ENCODE assay signal across 8 mouse cellular contexts in the genomic region with DNA sequence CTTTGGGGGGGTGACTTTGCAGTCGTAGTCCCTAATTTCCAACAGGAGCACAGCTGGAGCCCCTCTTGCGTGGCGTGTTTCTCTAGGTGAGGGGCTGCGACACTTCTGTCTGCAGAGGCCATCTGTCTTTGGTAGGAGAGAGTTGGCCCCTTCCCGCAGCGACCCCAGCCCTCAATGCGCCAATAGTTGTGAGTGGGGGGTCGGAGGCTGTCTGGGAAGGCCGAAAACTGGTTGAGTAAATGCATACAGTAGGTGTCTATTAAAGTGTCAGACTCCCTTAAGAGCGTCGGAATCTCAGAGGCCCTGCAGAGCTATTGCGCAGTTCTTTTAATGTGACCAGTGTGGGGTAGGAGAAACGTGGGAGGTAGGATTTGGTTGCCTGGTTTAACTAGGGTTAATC. TPM values are rescaled to one million over a fixed set of nuclear protein-coding genes. Genes with fewer than 3 reads are reported as not detected.
DNase-seq lines count a peak whose midpoint lies in the region; ATAC-seq and TF ChIP-seq lines count a peak whose summit lies in the region.
"Had no signal": no experiment of that assay in that cellular context is flagged by ENCODE, and none has a peak within 500 bp of the region (broad histone marks: within the 10 kb centered on the region; RNA-seq: fewer than 3 reads in every experiment).

No protein-coding gene starts in this region.

- DNase-seq in lung, postnatal 0 days (ENCODE audit: low spot score) = no peak
- DNase-seq in lung, postnatal 36 days = no peak
- no peak for DNase-seq in frontal cortex, postnatal 25 days (ENCODE audit: low spot score in 2 of 2)
- DNase-seq: left cerebral cortex, postnatal 4 days had no signal

- H3K9me3 ChIP-seq in lung, postnatal 0 days (ENCODE audit: low read length) = no peaks in the 10 kb centered on the region
- H3K9me3 ChIP-seq in hindbrain, embryonic 13.5 days = no peaks in the 10 kb centered on the region
- H3K9me3 ChIP-seq in liver, embryonic 15.5 days (replicated peaks) = no peaks in the 10 kb centered on the region

- peak overlapping the region; percentile 62 for H3K4me2 ChIP-seq in lung, postnatal 0 days (replicated peaks; ENCODE audit: low read depth, low read length)
- H3K4me2 ChIP-seq in hindbrain, embryonic 13.5 days = peak overlapping the region; percentile 79
- peak overlapping the region; percentile 53 for H3K4me2 ChIP-seq in liver, embryonic 15.5 days

- no peaks in the 10 kb centered on the region for H3K36me3 ChIP-seq in lung, postnatal 0 days (ENCODE audit: insufficient read depth, low read length)
- H3K36me3 ChIP-seq in hindbrain, embryonic 13.5 days = no peaks in the 10 kb centered on the region
- no peaks in the 10 kb centered on the region for H3K36me3 ChIP-seq in liver, embryonic 15.5 days (replicated peaks)

- 31% methylated on average over 13 of the region's 13 CpGs for WGBS in lung, postnatal 0 days
- 12% methylated on average over 13 of the region's 13 CpGs for WGBS in hindbrain, embryonic 13.5 days
- WGBS in liver, embryonic 15.5 days (ENCODE audit: insufficient replicate concordance) = 25% methylated on average over 13 of the region's 13 CpGs

- no peak for TF ChIP-seq CTCF in lung, postnatal 0 days (IDR thresholded peaks at IDR 0.05)

- 0 out of 2 replicates have a peak overlapping the region, but pooled peaks have one; percentile 35 for H3K4me3 ChIP-seq in lung, postnatal 0 days (ENCODE audit: low read depth, low read length)
- H3K4me3 ChIP-seq in hindbrain, embryonic 13.5 days = peak overlapping the region; percentile 48
- peak overlapping the region; percentile 48 for H3K4me3 ChIP-seq in liver, embryonic 15.5 days (replicated peaks)

- H3K27me3 ChIP-seq in lung, postnatal 0 days (replicated peaks; ENCODE audit: insufficient read depth, low read length) = peaks cover 21% of the 10 kb centered on the region; the same call in 1 of the 2 replicates
- H3K27me3 ChIP-seq in hindbrain, embryonic 13.5 days = peaks cover 83% of the 10 kb centered on the region
- H3K27me3 ChIP-seq in liver, embryonic 15.5 days = peaks cover 84% of the 10 kb centered on the region

- ATAC-seq in lung, postnatal 0 days = no peak
- no peak for ATAC-seq in hindbrain, embryonic 13.5 days (ENCODE audit: low FRiP score)
- ATAC-seq in liver, embryonic 15.5 days (ENCODE audit: insufficient read depth) = no peak
- ATAC-seq in erythroid progenitor cell, adult 5-6 weeks (replicated peaks; ENCODE audit: low FRiP score, poor library complexity, severe bottlenecking) = no peak
- ATAC-seq in granulocyte monocyte progenitor cell, adult 5-6 weeks (replicated peaks; ENCODE audit: poor library complexity, severe bottlenecking) = no peak

- no peak for TF ChIP-seq EP300 in lung, postnatal 0 days (IDR thresholded peaks at IDR 0.05)

- H3K4me1 ChIP-seq in lung, postnatal 0 days (ENCODE audit: insufficient read depth, low read depth, low read length) = 0 out of 2 replicates have a peak, but pooled peaks cover 4% of the 10 kb centered on the region
- H3K4me1 ChIP-seq in hindbrain, embryonic 13.5 days (replicated peaks) = peaks cover 77% of the 10 kb centered on the region
- peaks cover 35% of the 10 kb centered on the region for H3K4me1 ChIP-seq in liver, embryonic 15.5 days (replicated peaks)

- no peak overlapping the region for H3K9ac ChIP-seq in lung, postnatal 0 days (replicated peaks; ENCODE audit: low read depth)
- H3K9ac ChIP-seq in hindbrain, embryonic 13.5 days = peak overlapping the region; percentile 75; the same call in 1 of the 2 replicates
- peak overlapping the region; percentile 18; the same call in 1 of the 2 replicates for H3K9ac ChIP-seq in liver, embryonic 15.5 days

- H3K27ac ChIP-seq in lung, postnatal 0 days (ENCODE audit: low read length) = no peak overlapping the region
- H3K27ac ChIP-seq in hindbrain, embryonic 13.5 days = no peak overlapping the region
- 0 out of 2 replicates have a peak overlapping the region, but pooled peaks have one; percentile 38 for H3K27ac ChIP-seq in liver, embryonic 15.5 days (replicated peaks)

RNA-seq across cellular contexts. Expression of gene Dlk1, which starts 1.5 kb away (rescaled TPM):
- polyA plus RNA-seq in lung, postnatal 0 days (2015; fragmentation: Nextera tagmentation; extraction: Ambion mirVana) = 176 and 364 TPM in 2 replicates
- 88.0 and 102 TPM in 2 replicates for polyA plus RNA-seq in hindbrain, embryonic 13.5 days (2015; fragmentation: Nextera tagmentation; extraction: Ambion mirVana)
- 455 and 460 TPM in 2 replicates for polyA plus RNA-seq in liver, embryonic 15.5 days (2015; fragmentation: Nextera tagmentation; extraction: Ambion mirVana)
- not detected in 2 replicates for total RNA-seq in erythroid progenitor cell, adult 5-6 weeks (2015; ENCODE audit: low replicate concordance)
- not detected in 2 replicates for total RNA-seq in erythroid progenitor cell, adult 5-6 weeks (2017; ENCODE audit: low replicate concordance)
- not detected in 2 replicates for total RNA-seq in granulocyte monocyte progenitor cell, adult 5-6 weeks (2014; fragmentation: Nextera tagmentation)
- not detected in 2 replicates for total RNA-seq in granulocyte monocyte progenitor cell, adult 5-6 weeks (2017)
